Mouse (Mus musculus) hematopoietic stem cell, adult 5-6 weeks (primary cell): ENCODE measurements at regions not wholly inside any gene's neighbourhood (a gene's known extent, or its start where the extent isn't known, plus 50 kb on each side); places are given as distances from the start of the nearest gene placed in this dataset.

Experiments used
- ATAC-seq, 2 experiments: fragments of 125-278 bp in 1 of 2; replicated peaks in 1 of 2; 2 replicates each; pipeline ENCODE4 v1.8.0; 2016 to 2017; ENCODE audit warnings: inconsistent platforms in 2 of 2, mild to moderate bottlenecking in 2 of 2, moderate number of reproducible peaks in 2 of 2, low read depth in 1 of 2, moderate TSS enrichment in 1 of 2; ENCODE audit not compliant: low FRiP score in 2 of 2, poor library complexity in 2 of 2, severe bottlenecking in 2 of 2, insufficient read depth in 1 of 2, low TSS enrichment in 1 of 2

- no peak for ATAC-seq
Observed at GRCm38 (mm10) chr14:17234898-17235297, 415.9 kb upstream of the Rarb start.

- ATAC-seq, result no peak
Observed at GRCm38 (mm10) chr14:17211502-17211901, 392.5 kb upstream of the Rarb start.

DNA sequence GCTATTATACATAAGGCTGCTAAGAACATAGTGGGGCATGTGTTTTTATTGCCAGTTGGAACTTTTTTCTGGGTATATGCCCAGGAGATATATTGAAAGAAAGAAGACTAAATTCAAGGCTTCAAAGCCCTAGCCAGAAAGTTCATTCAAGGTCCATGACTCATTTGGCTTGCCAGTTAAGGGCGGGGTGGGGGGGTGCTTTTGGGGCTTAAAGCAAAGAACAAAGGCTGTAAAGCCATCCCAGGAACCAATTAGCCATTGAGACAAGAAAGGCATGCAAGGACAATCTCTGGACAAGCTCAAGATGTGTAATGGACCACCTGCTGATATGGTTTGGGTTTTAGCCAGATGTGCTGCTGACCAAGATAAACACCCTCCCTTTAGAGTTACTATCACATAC lies 386.7 kb upstream of the Rarb start:
- ATAC-seq, result no peak

GRCm38 (mm10) chr14:17203251-17204015 lies 384.5 kb upstream of the Rarb start:
- no peak for ATAC-seq

DNA sequence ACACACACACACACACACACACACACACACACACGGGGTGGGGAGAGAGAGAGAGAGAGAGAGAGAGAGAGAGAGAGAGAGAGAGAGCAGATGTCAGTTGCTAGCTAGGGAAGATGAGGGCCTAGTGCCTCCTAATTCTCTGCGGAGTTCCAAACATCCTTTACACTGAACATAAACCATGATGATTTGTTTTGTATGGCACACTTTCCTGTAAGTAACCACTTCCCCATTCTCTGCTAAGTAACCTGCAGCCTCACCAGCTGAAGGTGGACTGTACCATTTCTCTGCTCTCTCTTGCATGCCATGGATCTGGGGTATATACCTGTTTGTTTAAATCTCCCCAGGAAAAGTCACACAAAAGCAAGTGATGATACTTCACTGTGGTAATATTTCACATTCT lies 374.0 kb upstream of the Rarb start:
- ATAC-seq, result peak; percentile 97 to 99

DNA sequence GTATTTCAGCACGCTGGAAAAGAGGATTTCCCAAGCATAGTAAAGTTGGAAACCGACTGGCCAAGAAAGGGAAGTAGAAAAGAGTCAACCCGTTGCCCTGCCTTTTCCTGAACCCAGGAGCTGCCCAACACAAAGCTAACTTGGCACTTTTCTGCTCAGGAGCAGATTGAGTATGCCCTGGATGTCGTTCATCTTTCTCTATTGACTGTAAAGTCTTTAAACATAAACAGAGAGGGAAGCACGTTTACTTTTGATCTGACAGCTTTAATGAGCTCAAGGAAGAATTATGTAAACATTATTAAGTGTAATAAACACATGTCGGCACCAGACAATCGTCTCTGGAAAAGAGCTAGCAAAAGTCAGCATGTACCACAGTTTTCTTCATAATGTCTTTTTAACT lies 354.3 kb upstream of the Rarb start:
- peak in 1 of 2 experiments; percentile 17; a peak in 1 of 4 replicates for ATAC-seq

- peak; percentile 87 to 90 for ATAC-seq
Observed at GRCm38 (mm10) chr14:17172330-17173110, 353.6 kb upstream of the Rarb start.

GRCm38 (mm10) chr14:17171896-17172295 lies 352.9 kb upstream of the Rarb start:
- no peak for ATAC-seq

DNA sequence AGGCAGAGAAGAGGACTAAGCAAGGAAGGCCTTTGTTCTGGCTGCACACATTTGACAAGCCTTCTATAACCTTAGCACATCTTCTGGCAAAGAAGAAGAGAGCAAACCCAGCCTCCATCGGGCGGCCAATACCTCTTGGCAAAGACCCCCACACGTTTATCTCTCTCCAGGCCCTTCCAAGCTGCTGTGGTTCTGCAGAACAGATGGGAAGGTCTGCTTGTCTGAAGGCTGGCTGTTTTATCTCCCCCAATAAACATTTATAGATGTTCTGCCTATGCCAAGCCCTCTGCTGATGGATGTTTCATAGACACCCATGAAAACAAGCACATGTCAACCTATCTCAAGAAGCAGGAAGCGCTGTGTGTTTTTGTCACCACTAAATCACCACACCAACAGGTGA lies 339.4 kb upstream of the Rarb start:
- ATAC-seq, result no peak

DNA sequence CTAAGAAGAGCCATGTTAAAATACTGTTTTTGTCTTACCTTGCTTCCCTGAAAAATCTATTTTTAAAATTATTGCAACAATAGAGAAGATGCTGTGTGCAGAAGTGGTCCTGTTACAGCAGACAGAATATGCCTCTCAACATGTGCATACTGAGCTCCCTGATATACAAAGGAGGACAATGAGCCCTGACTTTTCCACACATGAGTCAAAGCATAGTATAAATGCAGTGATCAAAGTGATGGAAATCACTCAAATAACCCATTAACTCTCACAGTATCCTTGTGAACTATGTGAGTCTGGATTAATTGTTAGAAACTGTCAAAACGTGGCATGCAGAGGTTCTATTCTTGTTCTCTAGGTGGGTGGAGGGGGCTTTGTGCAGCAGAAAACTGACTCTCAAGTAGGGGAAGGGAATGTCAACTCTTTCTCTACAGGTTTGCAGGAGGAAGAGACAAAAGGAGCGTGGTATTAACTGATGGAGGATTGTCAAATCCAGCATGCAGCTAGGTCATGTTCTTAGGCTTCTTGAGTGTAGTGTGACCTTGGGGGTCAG lies 337.5 kb upstream of the Rarb start:
- ATAC-seq, result no peak

- no peak for ATAC-seq
Observed at GRCm38 (mm10) chr14:17120679-17121078, 301.7 kb upstream of the Rarb start.

GRCm38 (mm10) chr14:17106668-17107067 lies 287.7 kb upstream of the Rarb start:
- ATAC-seq, result no peak

GRCm38 (mm10) chr14:17102486-17102885 lies 283.5 kb upstream of the Rarb start:
- ATAC-seq, result no peak

GRCm38 (mm10) chr14:17090573-17090937 lies 271.6 kb upstream of the Rarb start:
- ATAC-seq, result no peak

GRCm38 (mm10) chr14:17089640-17090572 lies 270.9 kb upstream of the Rarb start:
- ATAC-seq, result no peak

- no peak for ATAC-seq
Observed at GRCm38 (mm10) chr14:17089089-17089634, 270.2 kb upstream of the Rarb start.

DNA sequence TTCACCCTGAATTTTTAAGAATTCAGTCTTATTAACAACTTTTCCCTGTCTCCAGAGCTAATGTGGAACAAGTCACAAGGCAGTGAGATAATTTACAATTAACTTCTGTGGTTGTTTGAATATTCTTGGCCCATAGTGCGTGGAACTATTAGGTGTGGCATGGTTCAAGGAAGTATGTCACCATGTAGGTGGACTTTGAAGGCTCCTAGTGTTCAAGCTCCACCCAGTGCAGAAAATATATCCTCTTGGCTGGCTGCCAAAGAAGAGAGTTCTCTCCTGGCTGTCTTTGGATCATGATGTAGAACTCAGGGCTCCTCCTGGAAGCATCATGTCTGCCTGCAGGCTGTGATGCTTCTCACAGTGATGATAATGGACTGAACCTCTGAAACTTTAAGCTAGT lies 268.9 kb upstream of the Rarb start:
- no peak for ATAC-seq
